Mouse (Mus musculus) embryo, embryonic 11.5 days (tissue): Measurements from ENCODE around the gene Notch2.
"Not testable (repeated sequence)": the region's sequence is repeated elsewhere in the genome, so short reads cannot be mapped to it uniquely, and the experiment has no call there.

ENCODE experiments used
- DNase-seq: peaks from one replicate; pipeline ENCODE4 v3.0.0-alpha.2; 2012; ENCODE audit warnings: low read depth, low spot score

The Notch2 gene

GRCm38 (mm10) chr3:98028072-98028471, 14.7 kb downstream of the Notch2 start:
- DNase-seq: no peak

GRCm38 (mm10) chr3:98028936-98029335, 15.6 kb downstream of the Notch2 start:
- DNase-seq: no peak

GRCm38 (mm10) chr3:98031104-98031503, 17.8 kb downstream of the Notch2 start:
- no peak for DNase-seq

- no peak for DNase-seq
These were observed 18.9 kb downstream of the Notch2 start for GRCm38 (mm10) chr3:98032191-98032590.

GRCm38 (mm10) chr3:98032944-98033343, 19.6 kb downstream of the Notch2 start:
- no peak for DNase-seq

GRCm38 (mm10) chr3:98034622-98035593, 21.6 kb downstream of the Notch2 start:
- DNase-seq: no peak

- DNase-seq: no peak
These were observed 22.8 kb downstream of the Notch2 start for GRCm38 (mm10) chr3:98036161-98036560.

GRCm38 (mm10) chr3:98037151-98037550, 23.8 kb downstream of the Notch2 start:
- no peak for DNase-seq

- DNase-seq: no peak
These were observed 25.3 kb downstream of the Notch2 start for GRCm38 (mm10) chr3:98038658-98039057.

- no peak for DNase-seq
These were observed 25.9 kb downstream of the Notch2 start for GRCm38 (mm10) chr3:98039223-98039622.

GRCm38 (mm10) chr3:98039666-98040456, 26.5 kb downstream of the Notch2 start:
- DNase-seq: no peak

- no peak for DNase-seq
These were observed 27.5 kb downstream of the Notch2 start for GRCm38 (mm10) chr3:98040836-98041235.

GRCm38 (mm10) chr3:98042301-98042700, 29.0 kb downstream of the Notch2 start:
- no peak for DNase-seq

GRCm38 (mm10) chr3:98042955-98043456, 29.7 kb downstream of the Notch2 start:
- no peak for DNase-seq

GRCm38 (mm10) chr3:98043669-98044068, 30.3 kb downstream of the Notch2 start:
- no peak for DNase-seq

- no peak for DNase-seq
These were observed 31.5 kb downstream of the Notch2 start for GRCm38 (mm10) chr3:98044768-98045368.

GRCm38 (mm10) chr3:98045465-98046148, 32.3 kb downstream of the Notch2 start:
- DNase-seq: no peak

- DNase-seq: no peak
These were observed 33.0 kb downstream of the Notch2 start for GRCm38 (mm10) chr3:98046305-98046704.

GRCm38 (mm10) chr3:98049671-98050070, 36.3 kb downstream of the Notch2 start:
- no peak for DNase-seq

- DNase-seq: not testable (repeated sequence)
These were observed 36.8 kb downstream of the Notch2 start for GRCm38 (mm10) chr3:98050086-98050485.
